Mouse (Mus musculus) E14TG2a.4 (cell line): ENCODE results near the gene Trp53.
A peak's percentile ranks its signal among the peaks of the same experiment; 100 is the strongest.
"Not testable (repeated sequence)": the region's sequence is repeated elsewhere in the genome, so short reads cannot be mapped to it uniquely, and the experiment has no call there.

Experiments
- H3K27me3 ChIP-seq: 2 replicates; pipeline ENCODE4 v1.6.1; 2014; ENCODE audit warnings: low read length, control low read depth; ENCODE audit not compliant: insufficient read depth
- H3K36me3 ChIP-seq: 2 replicates; pipeline ENCODE4 v1.6.1; 2014; ENCODE audit warnings: low read length, control low read depth; ENCODE audit not compliant: insufficient read depth
- H3K4me1 ChIP-seq: replicated peaks from 2 replicates; pipeline ENCODE4 v1.6.1; 2014; ENCODE audit warnings: low read depth, low read length, control low read depth
- H3K4me3 ChIP-seq: replicated peaks from 2 replicates; pipeline ENCODE4 v1.5.1; 2014; ENCODE audit warnings: mild to moderate bottlenecking, low read length
- H3K9me3 ChIP-seq: 2 replicates; pipeline ENCODE4 v1.6.1; 2014; ENCODE audit warnings: low read length, control low read depth
- CTCF ChIP-seq: conservative IDR thresholded peaks from 2 replicates; pipeline ENCODE4 v1.5.1; 2014; ENCODE audit warnings: low read length
- NANOG ChIP-seq: IDR thresholded peaks from 2 replicates; pipeline ENCODE4 v1.6.1; 2014; ENCODE audit warnings: borderline replicate concordance, low read length, mixed read lengths
- POU5F1 ChIP-seq: IDR thresholded peaks from 2 replicates; pipeline ENCODE4 v1.6.1; 2014; ENCODE audit warnings: low read length, borderline replicate concordance

The Trp53 gene

DNA sequence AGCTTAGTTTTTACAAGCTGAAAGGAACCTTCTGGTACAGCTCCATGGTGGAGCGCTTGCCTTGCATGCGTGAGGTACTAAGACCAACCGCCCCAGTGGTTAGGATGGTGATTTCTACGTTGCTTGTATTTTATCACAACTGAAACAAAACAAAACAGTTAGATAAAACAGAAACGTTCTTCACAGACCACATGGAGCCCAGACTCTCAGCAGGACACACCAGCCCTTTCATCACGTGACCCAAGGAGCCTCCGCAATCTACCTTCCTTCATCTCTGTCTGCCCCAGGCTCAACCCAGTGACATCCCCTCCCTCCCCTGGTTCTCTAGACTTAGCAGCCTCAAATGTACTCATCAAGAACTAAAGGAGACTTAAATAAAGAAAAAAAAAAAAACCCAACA is 29.3 kb downstream of the Trp53 start:
- no peaks in the 10 kb centered on the region for H3K36me3 ChIP-seq

GRCm38 (mm10) chr11:69610899-69611298 is 30.7 kb downstream of the Trp53 start:
- Histone ChIP-seq H3K4me3 (no peak overlapping the region), H3K4me1 (peaks cover 56% of the 10 kb centered on the region), H3K36me3 (no peaks in the 10 kb centered on the region), H3K9me3 (no peaks in the 10 kb centered on the region), H3K27me3 (peaks cover 13% of the 10 kb centered on the region)
- no peak for TF ChIP-seq NANOG

More for the DNA sequence above, 29.3 kb downstream of the Trp53 start:
- H3K9me3 ChIP-seq: no peaks in the 10 kb centered on the region
- TF ChIP-seq CTCF (no peak), POU5F1 (no peak), NANOG (no peak)
- no peak overlapping the region for H3K4me3 ChIP-seq
- H3K27me3 ChIP-seq: peaks cover 16% of the 10 kb centered on the region
- H3K4me1 ChIP-seq: peaks cover 54% of the 10 kb centered on the region

DNA sequence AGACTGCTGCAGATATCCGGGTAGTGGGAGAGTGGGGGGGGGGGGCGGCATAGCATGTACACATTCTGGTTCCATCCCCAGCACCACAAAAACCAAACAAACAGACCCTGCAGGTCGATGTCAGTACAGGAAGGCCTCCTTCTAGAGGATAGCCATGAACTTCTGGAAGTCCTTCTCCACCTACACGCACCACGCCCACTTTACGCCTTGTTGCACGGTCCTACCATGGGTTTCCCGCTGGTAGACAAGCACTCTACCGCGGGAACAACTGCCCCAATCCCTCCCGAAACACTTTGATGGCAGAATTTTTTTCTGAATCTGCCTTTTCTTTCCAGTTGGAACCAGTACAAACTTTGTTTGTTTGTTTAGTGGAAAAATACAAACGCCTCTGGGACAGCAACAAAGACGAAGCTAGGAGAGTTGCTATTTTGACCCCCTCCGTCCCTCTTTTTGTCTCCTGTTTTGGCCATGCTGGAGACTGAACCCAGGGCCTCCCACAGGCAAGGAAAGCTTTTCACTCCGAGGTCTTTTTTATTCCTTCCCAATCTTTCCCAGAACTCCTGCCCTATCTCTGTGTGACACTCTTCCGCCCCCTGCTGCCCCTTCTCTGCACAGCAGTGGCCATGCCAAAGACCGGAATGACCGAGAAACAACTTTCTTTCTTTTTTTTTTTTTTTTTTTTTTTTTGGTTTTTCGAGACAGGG is 33.5 kb downstream of the Trp53 start:
- H3K27me3 ChIP-seq: peaks cover 38% of the 10 kb centered on the region
- H3K4me1 ChIP-seq: peaks cover 36% of the 10 kb centered on the region
- no peaks in the 10 kb centered on the region for H3K36me3 ChIP-seq
- peak overlapping the region; percentile 54 for H3K4me3 ChIP-seq
- no peaks in the 10 kb centered on the region for H3K9me3 ChIP-seq
- TF ChIP-seq NANOG (no peak), CTCF (peak; percentile 85), POU5F1 (no peak)

- not testable (repeated sequence) for H3K36me3 ChIP-seq, H3K9me3 ChIP-seq
- H3K27me3 ChIP-seq: peaks cover 38% of the 10 kb centered on the region
- peak overlapping the region; percentile 14; the same call in 1 of the 2 replicates for H3K4me3 ChIP-seq
- H3K4me1 ChIP-seq: peaks cover 31% of the 10 kb centered on the region
Measured at GRCm38 (mm10) chr11:69614257-69614588, 34.1 kb downstream of the Trp53 start.

- Histone ChIP-seq H3K27me3 (peaks cover 35% of the 10 kb centered on the region), H3K4me1 (peaks cover 33% of the 10 kb centered on the region), H3K36me3 (no peaks in the 10 kb centered on the region), H3K4me3 (no peak overlapping the region), H3K9me3 (no peaks in the 10 kb centered on the region)
- TF ChIP-seq NANOG (no peak), CTCF (no peak), POU5F1 (no peak)
Measured at GRCm38 (mm10) chr11:69616781-69617180, 36.6 kb downstream of the Trp53 start.

GRCm38 (mm10) chr11:69617805-69618204 is 37.6 kb downstream of the Trp53 start, which contains the start of gene Shbg:
TSS of gene Shbg (minus strand) at chr11:69617905.
- H3K4me1 ChIP-seq: peaks cover 38% of the 10 kb centered on the region
- H3K9me3 ChIP-seq: no peaks in the 10 kb centered on the region
- no peak within 1 kb of the TSS for H3K4me3 ChIP-seq
- H3K27me3 ChIP-seq: peaks cover 35% of the 10 kb centered on the region
- TF ChIP-seq NANOG (no peak), CTCF (no peak), POU5F1 (no peak)
- H3K36me3 ChIP-seq: no peaks in the 10 kb centered on the region

- Histone ChIP-seq H3K36me3 (no peaks in the 10 kb centered on the region), H3K9me3 (no peaks in the 10 kb centered on the region), H3K4me1 (peaks cover 31% of the 10 kb centered on the region), H3K4me3 (no peak overlapping the region), H3K27me3 (peaks cover 29% of the 10 kb centered on the region)
- TF ChIP-seq POU5F1: no peak
- no peak for TF ChIP-seq CTCF
- no peak for TF ChIP-seq NANOG
Measured at GRCm38 (mm10) chr11:69620394-69621081, 40.4 kb downstream of the Trp53 start.

DNA sequence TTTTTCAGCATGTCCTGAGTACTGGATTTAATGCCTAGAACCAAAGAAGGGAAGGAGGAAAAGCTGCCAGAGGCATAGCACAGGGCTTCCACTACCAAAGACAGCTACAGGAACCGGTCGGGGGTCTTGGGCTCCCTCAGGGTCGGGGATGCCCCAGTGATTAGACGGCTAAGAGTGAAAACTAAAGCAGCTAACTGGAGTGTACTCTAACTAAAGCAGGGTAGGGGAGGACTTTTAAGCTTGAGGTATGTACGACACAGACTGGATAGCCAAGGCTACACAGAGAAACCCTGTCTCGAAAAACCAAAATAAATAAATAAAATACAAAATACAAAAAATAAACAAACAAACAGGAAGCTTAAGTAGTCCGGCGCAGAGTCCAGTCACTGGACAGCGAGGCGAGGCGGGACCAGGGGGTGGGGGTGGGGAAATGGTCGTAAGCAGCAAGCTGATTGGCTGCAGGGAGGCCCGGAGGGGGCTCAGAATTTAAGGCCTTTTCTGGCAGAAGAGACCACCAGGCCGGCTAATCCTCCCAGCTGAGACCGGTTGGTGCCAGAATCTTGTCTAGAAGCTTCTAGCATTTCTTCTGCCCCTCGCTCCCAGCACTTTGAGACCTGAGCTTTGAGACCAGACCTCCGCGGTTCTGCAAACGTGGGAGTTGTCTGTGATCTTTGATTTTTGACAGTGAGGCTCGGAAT is 41.6 kb downstream of the Trp53 start, which contains the start of gene Sat2:
Gene Sat2 (plus strand): TSS at position 454 of the 698 bp plus-strand sequence.
- H3K27me3 ChIP-seq: peaks cover 17% of the 10 kb centered on the region
- no peaks in the 10 kb centered on the region for H3K36me3 ChIP-seq
- H3K4me3 ChIP-seq: peak within 1 kb of the TSS; percentile 73
- H3K9me3 ChIP-seq: no peaks in the 10 kb centered on the region
- peaks cover 29% of the 10 kb centered on the region for H3K4me1 ChIP-seq
- no peak for TF ChIP-seq NANOG
- TF ChIP-seq CTCF: no peak
- TF ChIP-seq POU5F1: no peak
